Mouse (Mus musculus) adrenal gland, postnatal 36 days (tissue): Measurements from ENCODE around the gene Cdc42bpg. TPM values are rescaled to one million over a fixed set of nuclear protein-coding genes. Genes with fewer than 3 reads are reported as not detected.
"Not testable (repeated sequence)": the region's sequence is repeated elsewhere in the genome, so short reads cannot be mapped to it uniquely, and the experiment has no call there.

Experiments
- DNase-seq, 2 experiments: peaks; one replicate each; pipeline ENCODE4 v3.0.0; 2021; ENCODE audit warnings: mixed read lengths in 1 of 2
- total RNA-seq, 2 experiments: library from RNA; stranded (reverse); gene quantifications; 2 replicates each; pipeline ENCODE4 v1.2.3; 2021

Cdc42bpg gene
- total RNA-seq, 2 experiments from 2014 or later: 22.6 to 23.5 TPM

GRCm38 (mm10) chr19:6276426-6277421 is 29.5 kb upstream of the Cdc42bpg start, which contains the start of gene Ehd1:
Ehd1 (plus strand) TSS chr19:6276725.
- peak; percentile 98 to 99 for DNase-seq

GRCm38 (mm10) chr19:6277661-6278438 is 28.4 kb upstream of the Cdc42bpg start:
- DNase-seq: peak; percentile 78 to 83

- no peak for DNase-seq
Measured at GRCm38 (mm10) chr19:6278439-6279073, 27.7 kb upstream of the Cdc42bpg start.

- DNase-seq: no peak
Measured at GRCm38 (mm10) chr19:6279481-6280144, 26.6 kb upstream of the Cdc42bpg start.

- no peak for DNase-seq
Measured at GRCm38 (mm10) chr19:6280554-6280953, 25.7 kb upstream of the Cdc42bpg start.

GRCm38 (mm10) chr19:6281122-6282020 is 24.9 kb upstream of the Cdc42bpg start:
- DNase-seq: no peak

GRCm38 (mm10) chr19:6283001-6283400 is 23.3 kb upstream of the Cdc42bpg start:
- no peak for DNase-seq

- no peak for DNase-seq
Measured at GRCm38 (mm10) chr19:6284502-6284901, 21.8 kb upstream of the Cdc42bpg start.

GRCm38 (mm10) chr19:6285226-6285625 is 21.0 kb upstream of the Cdc42bpg start:
- DNase-seq: no peak

GRCm38 (mm10) chr19:6285632-6286433 is 20.4 kb upstream of the Cdc42bpg start:
- no peak for DNase-seq

- no peak for DNase-seq
Measured at GRCm38 (mm10) chr19:6286434-6287401, 19.5 kb upstream of the Cdc42bpg start.

GRCm38 (mm10) chr19:6288236-6288894 is 17.9 kb upstream of the Cdc42bpg start:
- no peak for DNase-seq

GRCm38 (mm10) chr19:6289696-6290238 is 16.5 kb upstream of the Cdc42bpg start:
- no peak for DNase-seq

- not testable (repeated sequence) for DNase-seq
Measured at GRCm38 (mm10) chr19:6290720-6291116, 15.5 kb upstream of the Cdc42bpg start.

- DNase-seq: no peak
Measured at GRCm38 (mm10) chr19:6291117-6291781, 15.0 kb upstream of the Cdc42bpg start.

- DNase-seq: no peak
Measured at GRCm38 (mm10) chr19:6292262-6292661, 14.0 kb upstream of the Cdc42bpg start.

GRCm38 (mm10) chr19:6294301-6294700 is 12.0 kb upstream of the Cdc42bpg start:
- DNase-seq: no peak
